Comparison of ENCODE assay signal across 23 mouse cellular contexts in the genomic region with DNA sequence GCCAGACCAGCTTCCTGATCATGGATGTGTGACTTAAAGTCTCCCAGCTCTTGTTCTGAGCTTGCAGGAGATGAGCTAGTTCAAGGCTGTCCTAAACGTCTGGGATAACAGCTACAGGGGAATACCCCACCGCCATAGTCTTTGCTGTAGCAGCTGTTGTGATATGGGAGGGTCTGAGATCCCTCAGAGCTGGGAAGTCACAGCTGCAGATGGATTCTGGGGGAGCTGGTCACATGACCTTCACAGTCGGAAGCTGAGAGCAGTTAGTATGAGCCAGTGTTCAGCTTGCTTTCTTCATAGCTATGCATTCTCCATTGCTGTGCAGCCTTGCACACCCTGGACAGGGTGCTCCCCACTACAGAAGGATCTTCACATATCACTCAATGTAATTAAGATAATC. TPM values are rescaled to one million over a fixed set of nuclear protein-coding genes. Genes with fewer than 3 reads are reported as not detected.
A peak's percentile ranks its signal among the peaks of the same experiment; 100 is the strongest.
DNase-seq lines count a peak whose midpoint lies in the region; TF ChIP-seq lines count a peak whose summit lies in the region.
"Had no signal": no experiment of that assay in that cellular context is flagged by ENCODE, and none has a peak within 500 bp of the region (broad histone marks: within the 10 kb centered on the region; RNA-seq: fewer than 3 reads in every experiment).

No protein-coding gene starts in this region.

- no peak overlapping the region for H3K4me2 ChIP-seq in myocyte (ENCODE audit: low read depth)

- no peak for TF ChIP-seq POLR2A in myocyte (IDR thresholded peaks at IDR 0.05; ENCODE audit: insufficient read length, low read depth)

- peaks cover 73% of the 10 kb centered on the region for H3K4me1 ChIP-seq in E14TG2a.4 (replicated peaks; ENCODE audit: low read depth, low read length)

- H3K27me3 ChIP-seq in C2C12 (ENCODE audit: control insufficient read depth, insufficient read depth, insufficient read length): peaks cover 43% of the 10 kb centered on the region
- peaks cover 18% of the 10 kb centered on the region for H3K27me3 ChIP-seq in E14TG2a.4 (ENCODE audit: insufficient read depth, low read length)
- peaks cover 35% of the 10 kb centered on the region for H3K27me3 ChIP-seq in myocyte (ENCODE audit: control insufficient read depth, insufficient read depth, insufficient read length)
- H3K27me3 ChIP-seq: CH12.LX had no signal

- H3K79me3 ChIP-seq in C2C12 (ENCODE audit: low read depth): no peaks in the 10 kb centered on the region

- H3K27ac ChIP-seq in layer of hippocampus, adult 2 months: peak overlapping the region; percentile 89; the same call in 1 of the 2 replicates

- no peak for TF ChIP-seq CTCF in layer of hippocampus, adult 2 months (conservative IDR thresholded peaks at IDR 0.05)
- TF ChIP-seq CTCF in C2C12 (IDR thresholded peaks at IDR 0.05; ENCODE audit: control insufficient read depth, insufficient read depth, insufficient read length): no peak
- no peak for TF ChIP-seq CTCF in E14TG2a.4 (conservative IDR thresholded peaks at IDR 0.05; ENCODE audit: low read length)

- H3ac ChIP-seq in C2C12 (ENCODE audit: control insufficient read depth, insufficient read length, low read depth) (no peak overlapping the region), myocyte (ENCODE audit: control insufficient read depth, insufficient read length) (no peak overlapping the region)

- H3K9me3 ChIP-seq in E14TG2a.4 (ENCODE audit: low read length): no peaks in the 10 kb centered on the region

- no peak overlapping the region for H3K4me3 ChIP-seq in layer of hippocampus, adult 2 months
- H3K4me3 ChIP-seq in C2C12 (ENCODE audit: insufficient read depth, poor library complexity, severe bottlenecking) (no peak overlapping the region), E14TG2a.4 (replicated peaks; ENCODE audit: low read length) (peak overlapping the region; percentile 67), myocyte (no peak overlapping the region)

- no peaks in the 10 kb centered on the region for H3K36me3 ChIP-seq in C2C12 (ENCODE audit: control insufficient read depth, insufficient read depth)
- H3K36me3 ChIP-seq in E14TG2a.4 (ENCODE audit: insufficient read depth, low read length): no peaks in the 10 kb centered on the region
- no peaks in the 10 kb centered on the region for H3K36me3 ChIP-seq in myocyte (ENCODE audit: control insufficient read depth, insufficient read depth)
- H3K36me3 ChIP-seq: G1E had no signal

- H3K79me2 ChIP-seq in C2C12 (ENCODE audit: control insufficient read depth, insufficient read depth): no peaks in the 10 kb centered on the region
- H3K79me2 ChIP-seq in myocyte (ENCODE audit: control insufficient read depth, insufficient read depth): no peaks in the 10 kb centered on the region

- no peak for DNase-seq in layer of hippocampus, adult 2 months (ENCODE audit: low spot score in 2 of 2)
- DNase-seq in layer of hippocampus, adult 8-10 months (ENCODE audit: low spot score in 2 of 2): no peak
- DNase-seq in adrenal gland, postnatal 25 days: no peak
- DNase-seq in right cerebral cortex, postnatal 25 days: no peak
- no peak for DNase-seq in lung, postnatal 36 days
- DNase-seq: adrenal gland, adult 2 months; adrenal gland, adult 8-10 months; adrenal gland, postnatal 10 days; adrenal gland, postnatal 14 days; adrenal gland, postnatal 36 days; B cell, adult 2 months; cerebellum, adult 11 months; cerebellum, adult 11-12 months; cerebellum, adult 18-20 months; cerebellum, adult 8-10 months had no signal

TF ChIP-seq in C2C12, 6 proteins besides CTCF, POLR2A, EP300 and RAD21:
- TF ChIP-seq USF1 (IDR thresholded peaks at IDR 0.05; ENCODE audit: low read depth) (peak; percentile 7), MYOD1 (IDR thresholded peaks at IDR 0.05; ENCODE audit: control insufficient read depth, insufficient read length, low read depth) (no peak)

TF ChIP-seq in myocyte, 11 proteins besides CTCF, POLR2A, EP300 and RAD21:
- TF ChIP-seq MYOG (IDR thresholded peaks at IDR 0.05; ENCODE audit: control insufficient read depth in 1 of 3, insufficient read depth in 1 of 3, insufficient read length in 2 of 3, low read depth in 2 of 3): peak in 2 of 3 experiments; percentile 24 to 68
- TF ChIP-seq SRF (IDR thresholded peaks at IDR 0.05; ENCODE audit: control insufficient read depth, insufficient read length, low read depth): no peak
- peak; percentile 56 for TF ChIP-seq USF1 (IDR thresholded peaks at IDR 0.05; ENCODE audit: low read depth)

RNA-seq across cellular contexts. Expression of a gene that starts 0.7 kb away (rescaled TPM):
- total RNA-seq in layer of hippocampus, adult 2 months (2021): 10 to 100 TPM; 31.8 to 33.1 TPM
- total RNA-seq in layer of hippocampus, adult 8-10 months (2022): 10 to 100 TPM; 22.4 to 42.6 (median 30.3) TPM
- polyA plus RNA-seq in C2C12 (2012; fragmentation: generic; extraction: Trizol) (not detected), myocyte (2012; fragmentation: generic; extraction: Trizol) (not detected)
- total RNA-seq in adrenal gland, postnatal 25 days (2021): 0.24 TPM in 1 of 2 replicates, not detected in the other
- total RNA-seq: CH12.LX, ES-E14, MEL had no signal
- polyA plus RNA-seq: G1E, Patski had no signal

Comparison
In these comparisons a context has a peak if more than half of its experiments do, and no peak if none do; other contexts are left out.
1. RNA of a gene that starts 0.7 kb away (total RNA-seq): 22.4 to 42.6 TPM in layer of hippocampus, adult 8-10 months and 31.8 to 33.1 TPM in layer of hippocampus, adult 2 months; 0.24 TPM in adrenal gland, postnatal 25 days; every median in the first group is over 10 times any median in the second.